Comparison of ENCODE assay signal across 1 mouse cellular context in genomic region chr15:99039996-99040919, GRCm38 (mm10).
TF ChIP-seq lines count a peak whose summit lies in the region.

No protein-coding gene starts in this region.

TF ChIP-seq in CH12.LX, 34 proteins besides CTCF, POLR2A, EP300 and RAD21:
- TF ChIP-seq UBTF (IDR thresholded peaks at IDR 0.05; ENCODE audit: low read depth, low read length) (no peak), ELF1 (IDR thresholded peaks at IDR 0.05; ENCODE audit: low read depth, low read length) (no peak), CHD2 (IDR thresholded peaks at IDR 0.05; ENCODE audit: low read length) (no peak), IRF4 (IDR thresholded peaks at IDR 0.05; ENCODE audit: low read depth, low read length) (no peak), HCFC1 (IDR thresholded peaks at IDR 0.05; ENCODE audit: low read depth, low read length) (no peak), MAX (IDR thresholded peaks at IDR 0.05; ENCODE audit: low read length) (peak; percentile 48; the same call in 1 of the 2 replicates), MYC (IDR thresholded peaks at IDR 0.05; ENCODE audit: low read depth, low read length) (peak; percentile 59; the same call in 1 of the 2 replicates), POLR2AphosphoS2 (IDR thresholded peaks at IDR 0.05; ENCODE audit: low read depth, low read length) (no peak), SMC3 (IDR thresholded peaks at IDR 0.05; ENCODE audit: low read depth, low read length) (peak; percentile 21; the same call in 1 of the 2 replicates), JUN (IDR thresholded peaks at IDR 0.05; ENCODE audit: insufficient read depth, low read depth, low read length) (no peak), ZNF384 (IDR thresholded peaks at IDR 0.05; ENCODE audit: low read depth, low read length) (peak; percentile 14; the same call in 1 of the 2 replicates), TCF12 (IDR thresholded peaks at IDR 0.05; ENCODE audit: low read depth, low read length) (0 out of 2 replicates have a peak, but pooled peaks have one; percentile 15), MXI1 (IDR thresholded peaks at IDR 0.05; ENCODE audit: low read depth, low read length) (0 out of 2 replicates have a peak, but pooled peaks have one; percentile 43), NRF1 (IDR thresholded peaks at IDR 0.05; ENCODE audit: low read depth, low read length) (no peak), JUND (conservative IDR thresholded peaks at IDR 0.05; ENCODE audit: low read depth, low read length) (no peak), BHLHE40 (IDR thresholded peaks at IDR 0.05; ENCODE audit: low read depth, low read length) (peak; percentile 36; the same call in 1 of the 2 replicates)
